Mouse (Mus musculus): ENCODE results near the gene Pkp1.

Pkp1 gene

DNA sequence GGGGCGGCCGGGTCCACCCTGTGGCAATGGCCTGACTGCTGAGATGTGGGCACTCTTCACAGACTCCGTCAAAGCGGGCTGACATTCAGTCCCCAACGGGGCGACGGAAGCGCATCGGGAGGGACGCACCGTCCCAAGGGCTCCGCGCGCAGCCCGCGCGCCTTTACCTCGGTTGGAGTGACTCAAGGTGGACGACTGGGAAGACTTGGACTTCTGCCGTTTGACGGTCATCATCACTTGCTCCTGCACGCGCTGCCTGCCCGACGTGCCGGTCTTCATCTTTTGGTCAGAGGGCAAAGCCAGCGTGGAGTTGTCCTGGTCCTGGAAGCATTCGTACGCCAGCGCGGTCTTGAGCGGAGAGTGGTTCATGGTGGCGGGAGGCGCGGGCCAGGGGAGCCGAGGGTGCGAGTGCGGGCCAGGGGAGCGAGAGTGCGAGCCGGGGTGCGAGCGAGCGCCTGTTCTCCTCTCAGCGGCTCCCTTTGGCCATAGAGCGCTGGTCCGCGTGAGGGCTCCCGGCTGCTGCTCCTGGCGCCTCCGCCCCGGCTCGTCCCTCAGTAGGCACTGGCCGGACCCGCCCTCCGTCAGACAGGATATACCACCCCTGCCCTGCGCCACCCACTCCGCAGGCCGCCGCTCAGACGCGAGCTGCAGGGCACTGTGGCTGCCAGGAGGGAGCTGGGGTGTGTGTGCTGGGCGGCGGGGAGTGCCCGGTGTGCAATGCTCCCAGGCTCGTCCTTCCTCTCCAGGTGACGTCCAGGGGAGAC is at the start of gene Pkp1:
Gene Pkp1 (minus strand): TSS at position 564 of the 764 bp plus-strand sequence.
- no peak for DNase-seq

- no peak for DNase-seq
Observed at GRCm38 (mm10) chr1:135967739-135968138, 48.7 kb upstream of the Pkp1 start.

GRCm38 (mm10) chr1:135964561-135964960 is 45.6 kb upstream of the Pkp1 start:
- DNase-seq: no peak

DNA sequence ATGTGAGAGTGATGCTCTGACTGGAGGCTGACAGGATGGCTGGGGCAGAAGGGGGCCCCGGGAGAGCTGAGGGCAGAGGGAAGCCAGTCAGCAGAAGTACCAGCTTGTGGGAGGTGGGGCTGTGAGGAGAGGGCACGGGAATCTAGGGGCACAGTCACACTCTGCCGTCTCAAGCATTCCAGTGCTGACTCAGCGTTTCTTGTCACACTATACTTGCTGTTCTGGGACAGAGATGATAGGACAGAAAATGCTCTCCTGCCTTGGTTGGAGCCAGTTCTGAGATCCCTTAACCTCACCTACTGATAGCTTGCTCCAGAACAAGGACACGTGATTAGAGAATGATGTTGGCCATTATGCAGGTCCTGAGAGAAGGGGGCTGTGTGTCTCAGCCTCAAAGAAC is 44.2 kb upstream of the Pkp1 start:
- DNase-seq: no peak

GRCm38 (mm10) chr1:135958483-135958882 is 39.5 kb upstream of the Pkp1 start:
- DNase-seq: peak; percentile 41

DNA sequence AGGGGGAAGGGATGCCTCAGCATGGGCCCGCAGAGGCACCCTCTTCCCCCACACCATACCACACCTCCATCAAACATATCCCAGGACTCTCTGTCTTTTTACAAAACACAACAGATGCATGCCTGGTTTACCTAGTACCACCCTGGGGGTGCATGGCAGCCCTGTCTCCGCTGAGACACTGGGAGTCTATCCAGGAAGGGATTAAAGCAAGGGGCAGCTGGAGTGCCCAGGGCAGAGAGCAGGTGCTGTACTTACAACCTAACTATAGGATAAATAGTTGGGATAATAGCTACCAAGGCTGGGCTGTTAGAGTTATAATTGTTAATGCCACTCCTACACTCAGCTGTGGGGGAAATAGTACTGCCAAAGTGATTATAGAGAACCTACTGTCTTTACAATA is 29.9 kb upstream of the Pkp1 start:
- no peak for DNase-seq

- DNase-seq: no peak
Observed at GRCm38 (mm10) chr1:135946247-135946646, 27.2 kb upstream of the Pkp1 start.

GRCm38 (mm10) chr1:135945711-135946110 is 26.7 kb upstream of the Pkp1 start:
- peak; percentile 29 for DNase-seq

DNA sequence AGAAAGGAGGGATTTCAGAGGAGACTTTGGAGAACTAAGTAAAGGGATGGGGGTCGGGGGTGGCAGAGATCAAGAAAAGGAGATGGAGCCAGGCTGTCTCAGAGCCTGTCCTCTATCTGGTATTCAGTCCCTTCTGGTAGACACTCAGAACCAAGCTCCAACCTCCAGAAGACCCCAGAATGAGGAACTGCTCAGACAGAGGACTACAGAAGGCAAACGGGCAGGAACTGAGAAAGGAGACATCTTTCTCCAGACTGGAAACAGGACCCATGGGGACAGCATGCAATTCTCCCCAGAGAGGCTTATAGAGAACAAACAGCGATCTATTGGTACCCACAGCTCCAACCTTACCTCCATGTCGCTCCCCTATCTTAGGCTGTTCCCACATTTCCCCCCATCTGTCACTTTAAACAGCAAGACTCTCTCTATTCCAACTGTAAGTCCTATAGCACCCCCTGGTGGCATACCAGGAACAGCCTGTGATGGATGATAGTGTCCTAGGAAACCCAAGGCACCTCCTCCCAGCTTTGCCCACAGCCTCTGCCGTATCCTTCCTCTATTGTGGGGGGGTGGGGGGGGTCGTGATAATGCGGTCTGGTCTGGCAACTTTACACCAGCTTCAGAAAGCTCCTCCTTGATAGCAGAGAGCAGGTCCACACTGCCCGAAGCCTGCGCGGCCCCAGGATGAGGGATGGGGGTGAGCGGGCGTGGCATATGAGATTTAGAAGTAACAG is 25.7 kb upstream of the Pkp1 start:
- peak; percentile 82 for DNase-seq

- no peak for DNase-seq
Observed at GRCm38 (mm10) chr1:135943713-135944112, 24.7 kb upstream of the Pkp1 start.

- DNase-seq: no peak
Observed at GRCm38 (mm10) chr1:135942116-135942515, 23.1 kb upstream of the Pkp1 start.

- DNase-seq: no peak
Observed at GRCm38 (mm10) chr1:135941259-135942006, 22.4 kb upstream of the Pkp1 start.

DNA sequence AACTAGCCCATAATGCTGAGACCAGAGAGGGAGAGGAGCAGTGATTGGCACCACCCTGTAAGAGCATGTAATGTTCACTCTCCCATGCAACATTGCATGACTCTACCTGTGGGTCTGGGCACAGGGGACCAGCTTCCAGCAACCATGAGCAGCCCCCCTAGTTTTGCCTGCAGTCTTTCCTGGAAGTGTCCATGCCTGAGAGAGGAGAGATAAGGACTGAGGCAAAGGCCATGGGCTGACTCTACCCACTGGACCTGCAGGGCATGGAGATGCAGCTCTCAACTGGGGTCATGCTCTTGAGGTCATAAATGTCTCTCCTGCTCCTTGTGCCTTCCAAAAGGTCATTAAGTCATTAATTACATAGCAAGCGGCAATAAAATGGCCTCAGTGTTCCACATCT is 17.1 kb upstream of the Pkp1 start:
- no peak for DNase-seq

- no peak for DNase-seq
Observed at GRCm38 (mm10) chr1:135933704-135934293, 14.8 kb upstream of the Pkp1 start.

DNA sequence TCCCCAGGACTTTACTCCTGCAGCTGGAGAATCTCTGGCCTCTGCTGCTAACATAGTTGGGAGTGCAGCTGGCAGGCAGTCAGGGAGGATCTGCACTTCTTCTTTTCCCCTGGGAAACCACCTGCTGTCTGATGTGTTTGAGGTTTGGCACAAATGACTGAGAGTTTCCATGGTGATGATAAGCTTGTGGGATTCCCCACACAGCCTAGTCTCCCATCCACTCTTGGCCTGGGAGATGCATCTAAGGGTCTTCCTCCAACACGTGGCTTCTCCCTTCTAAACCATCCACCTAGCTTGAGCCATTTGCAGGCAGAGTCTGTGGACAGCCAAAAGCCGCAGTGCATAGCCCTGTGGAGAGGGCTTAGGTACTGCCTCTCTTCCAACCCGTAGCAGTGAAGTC is 10.9 kb upstream of the Pkp1 start:
- DNase-seq: no peak

- DNase-seq: no peak
Observed at GRCm38 (mm10) chr1:135925848-135926247, 6.8 kb upstream of the Pkp1 start.

GRCm38 (mm10) chr1:135924377-135924994 is 5.5 kb upstream of the Pkp1 start:
- peak; percentile 34 for DNase-seq

- DNase-seq: no peak
Observed at GRCm38 (mm10) chr1:135923229-135923628, 4.2 kb upstream of the Pkp1 start.

- no peak for DNase-seq
Observed at GRCm38 (mm10) chr1:135917206-135917605, 1.8 kb downstream of the Pkp1 start.

DNA sequence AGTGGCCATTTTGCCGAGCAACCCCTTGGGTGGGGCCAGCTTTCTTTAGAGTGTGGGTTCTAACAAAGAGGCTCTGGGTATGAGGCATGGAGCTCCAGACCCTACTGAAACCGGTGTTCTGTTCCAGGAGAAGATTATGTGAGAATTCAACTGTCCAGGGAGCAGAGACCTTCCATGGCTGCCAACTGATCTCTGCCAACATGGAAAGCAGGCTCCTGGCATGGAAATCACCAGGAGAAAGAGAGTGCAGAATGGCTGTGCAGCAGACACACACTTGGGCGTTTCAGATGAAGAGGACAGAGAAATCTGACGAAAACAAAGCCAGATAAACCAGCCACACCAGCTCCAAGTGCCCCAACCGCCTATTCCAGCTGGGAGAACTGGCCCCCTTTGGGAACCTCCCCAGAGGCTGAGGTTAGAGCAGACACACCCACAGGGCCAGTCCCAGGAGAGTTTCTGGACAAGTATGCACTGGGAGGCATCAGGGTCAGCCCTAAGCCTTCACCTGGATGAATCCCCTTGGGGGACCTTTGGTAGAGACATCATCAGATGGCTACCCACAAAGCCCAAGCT is 2.4 kb downstream of the Pkp1 start:
- no peak for DNase-seq

DNA sequence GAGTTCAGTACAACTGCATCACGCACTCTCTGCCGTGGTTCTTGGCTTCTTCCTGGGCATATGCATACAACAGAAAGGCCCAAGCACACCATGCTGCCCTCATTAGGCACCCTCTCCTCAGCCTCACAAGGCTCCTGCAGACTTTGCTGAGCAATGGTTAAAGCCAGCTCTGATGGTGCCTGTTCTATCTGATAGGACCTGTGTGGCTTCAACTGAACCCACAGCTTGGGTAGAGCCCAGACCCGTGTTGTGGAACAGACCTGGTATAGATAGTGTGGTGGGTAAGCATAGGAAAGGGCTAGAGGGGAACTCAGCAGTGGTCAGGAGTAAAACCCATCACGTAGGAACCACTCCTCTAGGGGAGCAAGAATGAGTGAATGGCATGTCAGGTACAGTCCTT is 5.3 kb downstream of the Pkp1 start:
- DNase-seq: no peak

- DNase-seq: no peak
Observed at GRCm38 (mm10) chr1:135909381-135909780, 9.6 kb downstream of the Pkp1 start.
